Mouse (Mus musculus) intestine, embryonic 14.5 days (tissue): ENCODE results near the gene Gosr1. TPM values are rescaled to one million over a fixed set of nuclear protein-coding genes. Genes with fewer than 3 reads are reported as not detected.

Experiments used
- ATAC-seq: fragments of 200-750 bp; cut with Nextera tagmentation; replicated peaks from 2 replicates; pipeline ENCODE4 v1.8.0; 2017; ENCODE audit warnings: low read depth, moderate number of reproducible peaks, moderate TSS enrichment, moderate library complexity; ENCODE audit not compliant: low FRiP score, low TSS enrichment
- DNase-seq: peaks from one replicate; pipeline ENCODE4 v3.0.0-alpha.2; 2018; ENCODE audit warnings: low spot score
- H3K27ac ChIP-seq: fragments of 300-500 bp; sonication (generic); 2 replicates; pipeline ENCODE4 v1.5.1; 2014; ENCODE audit warnings: low read depth, mild to moderate bottlenecking, control low read depth
- H3K27me3 ChIP-seq: fragments of 300-500 bp; sonication (generic); replicated peaks from 2 replicates; pipeline ENCODE4 v1.6.1; 2014; ENCODE audit warnings: low read length, control low read depth; ENCODE audit not compliant: control insufficient read depth, insufficient read depth
- H3K36me3 ChIP-seq: fragments of 300-500 bp; sonication (generic); 2 replicates; pipeline ENCODE4 v1.6.1; 2014; ENCODE audit warnings: low read length, control low read depth; ENCODE audit not compliant: control insufficient read depth, insufficient read depth
- H3K4me1 ChIP-seq: fragments of 300-500 bp; sonication (generic); replicated peaks from 2 replicates; pipeline ENCODE4 v1.6.1; 2014; ENCODE audit warnings: low read length, control low read depth, mixed read lengths; ENCODE audit not compliant: control insufficient read depth, insufficient read depth
- H3K4me2 ChIP-seq: fragments of 300-500 bp; sonication (generic); 2 replicates; pipeline ENCODE4 v1.6.1; 2014; ENCODE audit warnings: low read length
- H3K4me3 ChIP-seq: fragments of 300-500 bp; sonication (generic); 2 replicates; pipeline ENCODE4 v1.5.1; 2014; ENCODE audit warnings: low read depth, low read length, control low read depth, mixed read lengths
- H3K9ac ChIP-seq: fragments of 300-500 bp; sonication (generic); 2 replicates; pipeline ENCODE4 v1.6.1; 2014; ENCODE audit warnings: mild to moderate bottlenecking, low read length
- H3K9me3 ChIP-seq: fragments of 300-500 bp; sonication (generic); 2 replicates; pipeline ENCODE4 v1.6.1; 2016; ENCODE audit warnings: low read length, control low read depth; ENCODE audit not compliant: control insufficient read depth
- WGBS: fragments of 180-500 bp; shearing (Covaris S2); extraction: QIAGEN DNeasy Blood & Tissue Kit; methylation state at CpG from one replicate; pipeline ENCODE4 v1.1.7; 2014; 5-methylcytosine and 5-hydroxymethylcytosine counted together
- polyA plus RNA-seq: library from polyadenylated mRNA; unstranded; fragments of >200 nt; fragmentation: Nextera tagmentation; extraction: Ambion mirVana; gene quantifications from 2 replicates; pipeline ENCODE4 v1.2.1, GENCODE M21; 2014

The Gosr1 gene
- polyA plus RNA-seq, 1 experiment from 2014 or later, result 34.1 TPM

- H3K4me1 ChIP-seq, result no peaks in the 10 kb centered on the region
- H3K9ac ChIP-seq, result no peak overlapping the region
- H3K27me3 ChIP-seq, result no peaks in the 10 kb centered on the region
- H3K4me2 ChIP-seq, result no peak overlapping the region
- H3K27ac ChIP-seq, result no peak overlapping the region
- DNase-seq, result no peak
- no peaks in the 10 kb centered on the region for H3K9me3 ChIP-seq
- 90% methylated on average over 9 of the region's 9 CpGs for WGBS
- H3K36me3 ChIP-seq, result peaks cover 81% of the 10 kb centered on the region
- ATAC-seq, result no peak
- no peak overlapping the region for H3K4me3 ChIP-seq
These were observed 14.6 kb downstream of the Gosr1 start for GRCm38 (mm10) chr11:76748819-76749218.

GRCm38 (mm10) chr11:76745921-76746320 is 17.5 kb downstream of the Gosr1 start:
- H3K4me1 ChIP-seq, result no peaks in the 10 kb centered on the region
- no peak overlapping the region for H3K9ac ChIP-seq
- DNase-seq, result no peak
- ATAC-seq, result no peak
- H3K4me2 ChIP-seq, result no peak overlapping the region
- H3K4me3 ChIP-seq, result no peak overlapping the region
- 86% methylated on average over 1 of the region's 1 CpGs for WGBS
- H3K9me3 ChIP-seq, result no peaks in the 10 kb centered on the region
- no peak overlapping the region for H3K27ac ChIP-seq
- no peaks in the 10 kb centered on the region for H3K27me3 ChIP-seq
- peaks cover 70% of the 10 kb centered on the region for H3K36me3 ChIP-seq

- H3K9me3 ChIP-seq, result no peaks in the 10 kb centered on the region
- 62% methylated on average over 7 of the region's 7 CpGs for WGBS
These were observed 18.8 kb downstream of the Gosr1 start for GRCm38 (mm10) chr11:76744550-76744949.

GRCm38 (mm10) chr11:76742511-76742910 is 20.9 kb downstream of the Gosr1 start:
- WGBS, result 95% methylated on average over 7 of the region's 7 CpGs
- Histone ChIP-seq H3K4me3 (no peak overlapping the region), H3K9me3 (no peaks in the 10 kb centered on the region), H3K9ac (no peak overlapping the region), H3K4me2 (no peak overlapping the region), H3K36me3 (peaks cover 47% of the 10 kb centered on the region), H3K4me1 (no peaks in the 10 kb centered on the region), H3K27me3 (no peaks in the 10 kb centered on the region), H3K27ac (no peak overlapping the region)
- ATAC-seq, result no peak
- DNase-seq, result no peak

More at GRCm38 (mm10) chr11:76744550-76744949, 18.8 kb downstream of the Gosr1 start:
- H3K36me3 ChIP-seq, result peaks cover 62% of the 10 kb centered on the region
- H3K9ac ChIP-seq, result no peak overlapping the region
- DNase-seq, result no peak
- H3K4me2 ChIP-seq, result no peak overlapping the region
- ATAC-seq, result no peak
- no peak overlapping the region for H3K27ac ChIP-seq
- H3K4me1 ChIP-seq, result no peaks in the 10 kb centered on the region
- no peak overlapping the region for H3K4me3 ChIP-seq
- H3K27me3 ChIP-seq, result no peaks in the 10 kb centered on the region

- DNase-seq (no peak), ATAC-seq (no peak)
- no peaks in the 10 kb centered on the region for H3K9me3 ChIP-seq
- no peak overlapping the region for H3K4me2 ChIP-seq
- WGBS, result 75% methylated on average over 6 of the region's 6 CpGs
- peaks cover 57% of the 10 kb centered on the region for H3K36me3 ChIP-seq
- H3K27ac ChIP-seq, result no peak overlapping the region
- H3K4me3 ChIP-seq, result no peak overlapping the region
- no peak overlapping the region for H3K9ac ChIP-seq
- H3K27me3 ChIP-seq, result no peaks in the 10 kb centered on the region
- no peaks in the 10 kb centered on the region for H3K4me1 ChIP-seq
These were observed 24.3 kb downstream of the Gosr1 start for GRCm38 (mm10) chr11:76739125-76739524.

- H3K9ac ChIP-seq, result no peak overlapping the region
- no peak overlapping the region for H3K4me3 ChIP-seq
- H3K4me1 ChIP-seq, result no peaks in the 10 kb centered on the region
- no peak for DNase-seq
- no peaks in the 10 kb centered on the region for H3K27me3 ChIP-seq
- H3K4me2 ChIP-seq, result no peak overlapping the region
- no peaks in the 10 kb centered on the region for H3K9me3 ChIP-seq
- H3K27ac ChIP-seq, result no peak overlapping the region
- peaks cover 67% of the 10 kb centered on the region for H3K36me3 ChIP-seq
- ATAC-seq, result no peak
- 81% methylated on average over 4 of the region's 4 CpGs for WGBS
These were observed 27.5 kb downstream of the Gosr1 start for GRCm38 (mm10) chr11:76735753-76736324.

GRCm38 (mm10) chr11:76734560-76734959 is 28.8 kb downstream of the Gosr1 start:
- ATAC-seq (no peak), DNase-seq (no peak)
- no peak overlapping the region for H3K4me2 ChIP-seq
- peaks cover 69% of the 10 kb centered on the region for H3K36me3 ChIP-seq
- 76% methylated on average over 3 of the region's 3 CpGs for WGBS
- no peaks in the 10 kb centered on the region for H3K9me3 ChIP-seq
- no peaks in the 10 kb centered on the region for H3K4me1 ChIP-seq
- no peak overlapping the region for H3K27ac ChIP-seq
- H3K27me3 ChIP-seq, result no peaks in the 10 kb centered on the region
- H3K9ac ChIP-seq, result no peak overlapping the region
- H3K4me3 ChIP-seq, result no peak overlapping the region

GRCm38 (mm10) chr11:76730650-76731049 is 32.7 kb downstream of the Gosr1 start:
- Histone ChIP-seq H3K4me1 (no peaks in the 10 kb centered on the region), H3K9me3 (no peaks in the 10 kb centered on the region), H3K4me3 (no peak overlapping the region), H3K27ac (no peak overlapping the region), H3K36me3 (peaks cover 71% of the 10 kb centered on the region), H3K9ac (no peak overlapping the region), H3K4me2 (no peak overlapping the region), H3K27me3 (no peaks in the 10 kb centered on the region)
- WGBS, result 80% methylated on average over 3 of the region's 3 CpGs
- no peak for ATAC-seq
- DNase-seq, result no peak

GRCm38 (mm10) chr11:76728093-76728492 is 35.3 kb downstream of the Gosr1 start:
- Histone ChIP-seq H3K4me1 (no peaks in the 10 kb centered on the region), H3K4me2 (no peak overlapping the region), H3K9ac (no peak overlapping the region), H3K27ac (no peak overlapping the region), H3K27me3 (no peaks in the 10 kb centered on the region), H3K4me3 (no peak overlapping the region), H3K36me3 (peaks cover 46% of the 10 kb centered on the region), H3K9me3 (no peaks in the 10 kb centered on the region)
- ATAC-seq (no peak), DNase-seq (no peak)
- 94% methylated on average over 11 of the region's 11 CpGs for WGBS
